Mouse (Mus musculus): Measurements from ENCODE around the gene Sp1. TPM values are rescaled to one million over a fixed set of nuclear protein-coding genes. Genes with fewer than 3 reads are reported as not detected.

Gene Sp1
- 4.6 and 6.0 TPM in 2 replicates for polyA plus RNA-seq (2015; fragmentation: Nextera tagmentation; extraction: Ambion mirVana)

DNA sequence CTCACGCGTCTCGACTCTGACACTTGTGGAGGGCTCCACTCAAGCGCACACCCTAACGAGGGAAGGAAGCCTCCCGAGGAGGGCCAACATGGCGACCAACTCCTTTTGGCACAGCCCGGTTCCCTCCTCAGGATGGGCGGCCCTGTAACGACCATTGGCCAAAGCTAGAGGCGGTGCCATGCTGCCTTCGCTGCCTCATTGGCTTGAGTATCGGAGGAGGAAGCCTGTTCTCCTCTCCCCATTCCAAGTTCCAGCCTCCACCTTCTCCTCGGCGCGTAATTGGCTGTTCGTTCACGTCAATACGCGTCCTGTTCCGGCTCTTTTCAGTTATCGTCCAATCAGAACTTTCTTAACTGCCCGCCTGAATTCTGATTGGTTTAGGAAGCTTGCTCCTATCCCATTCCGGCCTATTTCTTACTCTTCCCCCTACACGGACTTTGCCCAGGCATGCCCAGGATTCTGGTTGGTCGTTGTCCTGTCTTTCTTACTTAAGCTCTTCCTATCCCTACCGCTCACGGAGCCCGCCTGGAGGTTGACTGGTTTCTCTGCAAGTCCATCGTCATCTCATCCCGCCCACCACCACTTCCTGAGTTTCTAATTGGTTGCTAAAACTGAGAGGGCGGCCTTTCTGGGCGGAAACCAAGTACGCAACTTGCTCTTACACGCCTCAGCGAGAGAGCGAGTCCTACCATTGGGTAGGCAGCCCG is at the start of gene Sp1:
Gene Sp1 (plus strand): TSS at position 655 of the 707 bp plus-strand sequence.
- peak within 1 kb of the TSS; percentile 94 for H3K9ac ChIP-seq
- under 1% methylated on average over 38 of the region's 38 CpGs for WGBS
- ATAC-seq (ENCODE audit: low FRiP score) = peak; percentile 99
- no peaks in the 10 kb centered on the region for H3K27me3 ChIP-seq
- H3K4me3 ChIP-seq = peak within 1 kb of the TSS; percentile 86
- H3K4me1 ChIP-seq (replicated peaks) = peaks cover 43% of the 10 kb centered on the region
- peaks cover 28% of the 10 kb centered on the region for H3K36me3 ChIP-seq
- H3K4me2 ChIP-seq = peak within 1 kb of the TSS; percentile 62
- peak within 1 kb of the TSS; percentile 99 for H3K27ac ChIP-seq
- H3K9me3 ChIP-seq = no peaks in the 10 kb centered on the region

DNA sequence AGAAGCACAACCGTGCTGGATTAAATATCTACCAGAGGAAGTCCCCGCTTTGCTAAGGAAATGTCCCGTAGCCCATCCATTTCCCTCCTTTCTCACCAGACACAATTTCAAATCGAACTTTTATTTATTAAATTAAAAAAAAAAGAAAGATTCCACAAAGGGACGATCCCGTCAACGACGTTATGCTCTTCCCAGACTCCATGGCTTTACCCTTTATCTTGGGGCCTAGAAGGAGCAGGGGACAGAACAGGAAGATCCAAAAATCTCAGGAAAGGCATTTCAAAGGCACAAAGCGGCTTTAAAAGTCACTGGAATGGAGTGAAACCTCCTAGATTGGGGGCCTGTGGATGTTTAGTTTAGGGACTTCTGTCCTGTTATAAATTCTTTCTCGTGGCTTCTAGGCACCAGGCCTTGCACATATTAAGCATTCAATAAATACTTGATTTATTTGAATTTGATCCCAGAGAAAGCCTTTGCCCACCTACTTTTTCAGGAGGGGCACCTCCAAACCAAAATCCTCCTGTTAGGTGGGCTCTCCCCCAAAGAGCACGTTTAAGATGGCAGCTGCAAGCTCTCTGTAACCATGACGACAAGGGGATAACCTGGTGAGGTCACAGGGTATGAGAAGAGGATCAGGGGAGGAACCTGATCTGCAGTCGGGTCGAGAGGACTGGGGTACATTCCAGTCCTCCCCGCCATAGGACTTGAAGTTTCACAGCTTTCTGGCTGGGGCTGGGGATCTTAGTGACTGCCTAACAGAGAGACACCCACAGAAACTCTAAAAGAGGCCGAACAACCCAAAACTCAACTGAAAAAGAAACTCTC is 49.2 kb upstream of the Sp1 start:
- H3K9me3 ChIP-seq = no peaks in the 10 kb centered on the region
- H3K4me1 ChIP-seq (replicated peaks) = peaks cover 35% of the 10 kb centered on the region
- H3K4me3 ChIP-seq = peak overlapping the region; percentile 51
- peaks cover 57% of the 10 kb centered on the region for H3K27me3 ChIP-seq
- ATAC-seq (ENCODE audit: low FRiP score) = no peak
- peak overlapping the region; percentile 94 for H3K4me2 ChIP-seq
- H3K9ac ChIP-seq = no peak overlapping the region
- WGBS = 26% methylated on average over 16 of the region's 16 CpGs
- H3K36me3 ChIP-seq = no peaks in the 10 kb centered on the region
- no peak overlapping the region for H3K27ac ChIP-seq

DNA sequence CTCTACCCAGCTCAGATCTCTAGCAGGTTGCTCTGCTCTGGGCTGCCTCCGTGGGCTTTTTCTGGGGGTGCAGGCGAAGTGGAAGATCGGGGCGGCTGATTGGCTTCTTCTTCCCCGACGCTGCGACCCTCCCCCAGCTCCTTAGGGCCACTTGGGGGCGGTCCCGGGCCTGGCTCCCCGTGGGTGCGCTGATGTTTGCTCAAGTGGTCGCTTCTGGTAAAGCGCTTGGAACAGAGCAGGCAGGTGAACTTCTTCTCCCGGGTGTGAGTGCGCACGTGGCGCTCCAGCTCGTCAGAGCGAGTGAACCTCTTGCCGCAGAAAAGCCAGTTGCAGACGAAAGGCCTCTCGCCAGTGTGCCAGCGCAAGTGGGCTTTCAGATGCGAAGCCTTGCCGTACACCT is 47.8 kb upstream of the Sp1 start:
- no peaks in the 10 kb centered on the region for H3K9me3 ChIP-seq
- H3K4me3 ChIP-seq = peak overlapping the region; percentile 19
- H3K27me3 ChIP-seq = peaks cover 69% of the 10 kb centered on the region
- H3K36me3 ChIP-seq = no peaks in the 10 kb centered on the region
- no peak overlapping the region for H3K27ac ChIP-seq
- WGBS = 2% methylated on average over 24 of the region's 25 CpGs
- peak overlapping the region; percentile 43; the same call in 1 of the 2 replicates for H3K9ac ChIP-seq
- ATAC-seq (ENCODE audit: low FRiP score) = no peak
- H3K4me2 ChIP-seq = peak overlapping the region; percentile 43
- peaks cover 39% of the 10 kb centered on the region for H3K4me1 ChIP-seq (replicated peaks)

DNA sequence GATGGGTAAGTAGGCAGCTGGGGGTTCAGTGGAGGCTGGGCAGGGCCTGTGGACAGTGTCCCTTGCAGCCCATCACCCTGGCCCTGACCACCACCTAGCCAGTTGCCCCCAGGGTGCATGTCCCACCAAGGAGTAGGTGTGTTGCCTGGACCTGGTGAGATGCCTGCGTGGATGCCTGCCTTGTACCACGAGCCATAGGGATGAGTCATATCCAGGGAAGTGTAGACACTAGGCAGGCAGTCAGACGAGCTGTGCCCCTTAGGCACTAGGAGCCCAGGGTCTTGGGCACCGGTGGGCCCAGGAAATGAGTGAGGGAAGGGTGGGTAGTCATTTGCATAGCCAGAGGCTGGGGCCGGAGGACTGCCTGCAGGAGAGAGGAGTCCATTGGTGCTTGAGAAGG is 47.1 kb upstream of the Sp1 start:
- 21% methylated on average over 5 of the region's 5 CpGs for WGBS

DNA sequence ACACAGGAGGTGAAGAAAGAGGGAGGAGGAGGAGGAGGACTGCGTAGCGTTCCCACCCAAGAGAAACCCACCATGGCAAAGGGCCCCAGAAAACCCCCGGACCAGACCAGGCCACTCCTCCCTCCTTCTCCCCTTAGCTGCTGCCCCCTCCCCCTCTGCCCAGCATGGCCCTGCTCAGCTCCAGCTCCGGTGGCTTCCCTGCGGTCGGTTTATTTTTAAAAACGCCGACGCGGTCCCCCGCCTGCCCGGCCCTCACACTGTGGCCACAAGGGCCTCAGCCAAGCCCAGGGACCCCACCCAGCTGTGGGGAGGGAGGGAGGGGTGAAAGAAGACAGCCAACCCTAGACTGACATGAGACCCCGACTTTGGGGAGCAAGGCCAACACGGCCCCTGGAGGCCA is 43.3 kb upstream of the Sp1 start:
- 17% methylated on average over 14 of the region's 14 CpGs for WGBS
- peaks cover 32% of the 10 kb centered on the region for H3K4me1 ChIP-seq (replicated peaks)
- no peak overlapping the region for H3K4me3 ChIP-seq
- H3K9me3 ChIP-seq = no peaks in the 10 kb centered on the region
- H3K27ac ChIP-seq = no peak overlapping the region
- no peak for ATAC-seq (ENCODE audit: low FRiP score)
- H3K4me2 ChIP-seq = peak overlapping the region; percentile 23; the same call in 1 of the 2 replicates
- H3K36me3 ChIP-seq = no peaks in the 10 kb centered on the region
- no peak overlapping the region for H3K9ac ChIP-seq
- peaks cover 78% of the 10 kb centered on the region for H3K27me3 ChIP-seq

More for the DNA sequence above, 47.1 kb upstream of the Sp1 start:
- no peaks in the 10 kb centered on the region for H3K36me3 ChIP-seq
- H3K9ac ChIP-seq = no peak overlapping the region; the same call in 1 of the 2 replicates
- no peaks in the 10 kb centered on the region for H3K9me3 ChIP-seq
- no peak for ATAC-seq (ENCODE audit: low FRiP score)
- peaks cover 39% of the 10 kb centered on the region for H3K4me1 ChIP-seq (replicated peaks)
- H3K4me3 ChIP-seq = no peak overlapping the region
- H3K27ac ChIP-seq = no peak overlapping the region
- H3K27me3 ChIP-seq = peaks cover 76% of the 10 kb centered on the region
- H3K4me2 ChIP-seq = no peak overlapping the region

DNA sequence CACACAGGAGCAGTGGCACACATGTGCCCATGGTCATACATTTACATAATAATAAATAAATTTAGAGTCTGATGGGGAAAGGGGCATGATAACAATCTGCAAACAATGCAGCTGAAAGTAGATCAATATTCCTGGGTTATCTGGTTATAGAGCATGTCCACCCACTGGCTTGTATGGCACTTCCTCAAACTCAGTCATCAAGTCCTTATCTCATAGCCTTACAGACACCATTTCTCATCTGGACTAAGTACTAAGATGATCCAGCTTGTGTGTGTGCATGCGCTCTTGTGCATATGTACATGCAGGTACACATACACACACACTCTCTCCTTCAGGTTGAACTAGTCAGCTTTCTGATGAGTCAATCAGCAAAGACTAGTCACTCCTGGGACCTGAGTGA is 41.3 kb upstream of the Sp1 start:
- H3K36me3 ChIP-seq = no peaks in the 10 kb centered on the region
- no peak overlapping the region for H3K4me2 ChIP-seq
- H3K27me3 ChIP-seq = peaks cover 58% of the 10 kb centered on the region
- no peak overlapping the region for H3K27ac ChIP-seq
- no peak overlapping the region for H3K4me3 ChIP-seq
- no peak for ATAC-seq (ENCODE audit: low FRiP score)
- H3K4me1 ChIP-seq (replicated peaks) = peaks cover 16% of the 10 kb centered on the region
- no peak overlapping the region for H3K9ac ChIP-seq
- H3K9me3 ChIP-seq = no peaks in the 10 kb centered on the region
- 95% methylated on average over 1 of the region's 1 CpGs for WGBS

DNA sequence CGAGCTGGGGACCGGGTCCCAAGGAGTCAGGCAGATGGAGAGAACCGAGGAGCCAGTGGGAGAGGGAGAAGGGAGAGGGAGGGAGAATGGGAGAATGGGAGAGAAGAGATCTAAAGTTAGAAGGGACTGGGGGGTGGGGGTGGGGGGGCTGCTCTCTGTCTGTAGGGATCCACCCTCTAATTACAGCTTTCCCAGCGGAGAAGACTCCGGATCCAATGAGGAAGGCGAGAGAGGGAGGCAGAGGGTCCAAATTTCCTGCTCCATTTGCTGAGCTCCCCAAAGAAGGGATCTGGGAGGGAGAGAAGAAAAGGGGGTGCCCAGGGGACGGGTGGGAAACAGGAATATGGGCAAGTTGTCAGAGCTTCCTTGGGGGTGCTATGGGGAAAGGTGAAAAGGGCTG is 39.7 kb upstream of the Sp1 start:
- 9% methylated on average over 7 of the region's 7 CpGs for WGBS
- Histone ChIP-seq H3K4me3 (peak overlapping the region; percentile 33), H3K4me2 (peak overlapping the region; percentile 55), H3K36me3 (no peaks in the 10 kb centered on the region), H3K4me1 (replicated peaks) (peaks cover 27% of the 10 kb centered on the region), H3K9me3 (no peaks in the 10 kb centered on the region), H3K27ac (peak overlapping the region; percentile 26; the same call in 1 of the 2 replicates), H3K9ac (peak overlapping the region; percentile 66), H3K27me3 (peaks cover 64% of the 10 kb centered on the region)
- no peak for ATAC-seq (ENCODE audit: low FRiP score)

DNA sequence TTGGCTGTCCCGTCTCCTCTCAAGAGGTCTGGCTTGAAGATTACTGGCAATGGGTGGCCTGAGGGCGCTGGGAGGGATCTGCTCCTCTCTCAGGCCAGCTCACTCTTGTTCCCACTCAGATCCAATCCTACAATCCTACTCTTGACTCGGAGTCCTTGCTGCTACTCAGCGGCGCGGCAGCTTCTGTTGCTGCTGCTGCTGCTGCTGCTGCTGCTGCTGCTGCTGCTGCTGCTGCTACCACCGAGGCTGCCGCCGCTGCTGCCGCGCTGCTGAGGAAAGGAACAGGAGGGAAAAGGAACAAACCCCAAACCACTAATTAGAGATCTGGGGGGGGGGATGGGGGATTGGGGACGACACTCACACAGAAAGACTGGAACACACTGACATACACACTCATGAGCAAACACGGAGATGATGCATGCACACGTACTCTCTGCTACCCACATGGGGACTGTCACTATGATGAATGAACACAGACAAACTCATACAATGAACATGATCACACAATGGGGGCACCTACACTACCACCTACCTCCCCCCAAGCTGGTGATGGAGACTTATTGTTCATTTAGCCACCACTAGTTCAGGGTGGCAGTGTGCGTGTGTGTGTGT is 39.1 kb upstream of the Sp1 start, which contains the start of gene Sp7:
Gene Sp7 (minus strand): TSS at position 450 of the 612 bp plus-strand sequence.
- H3K27ac ChIP-seq = peak within 1 kb of the TSS; percentile 30
- H3K36me3 ChIP-seq = no peaks in the 10 kb centered on the region
- no peaks in the 10 kb centered on the region for H3K9me3 ChIP-seq
- peak within 1 kb of the TSS; percentile 55 for H3K4me2 ChIP-seq
- peak within 1 kb of the TSS; percentile 66 for H3K9ac ChIP-seq
- H3K27me3 ChIP-seq = peaks cover 67% of the 10 kb centered on the region
- 6% methylated on average over 15 of the region's 15 CpGs for WGBS
- ATAC-seq (ENCODE audit: low FRiP score) = peak; percentile 69; the same call in 1 of the 2 replicates
- peak within 1 kb of the TSS; percentile 33 for H3K4me3 ChIP-seq
- peaks cover 27% of the 10 kb centered on the region for H3K4me1 ChIP-seq (replicated peaks)

DNA sequence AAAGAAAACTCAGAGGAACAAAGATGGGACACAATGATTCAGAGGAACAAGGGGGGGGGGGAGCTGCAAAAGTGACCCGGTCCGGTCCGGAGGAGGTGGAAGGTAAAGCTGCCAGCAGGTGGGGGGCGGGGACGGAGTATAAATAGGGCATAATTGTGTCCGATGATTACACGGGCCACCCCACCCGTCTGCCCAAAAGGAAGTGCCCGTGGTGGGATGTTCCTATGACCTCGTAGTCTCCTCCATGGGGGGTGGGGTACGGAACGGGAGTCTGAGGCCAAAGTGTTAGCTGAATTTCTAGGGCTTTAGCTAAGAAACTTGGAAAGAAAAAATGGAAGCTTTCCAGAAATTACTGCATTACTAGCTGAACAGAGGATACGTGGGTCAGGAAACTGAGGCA is 36.0 kb upstream of the Sp1 start:
- Histone ChIP-seq H3K4me2 (no peak overlapping the region; the same call in 1 of the 2 replicates), H3K27me3 (peaks cover 47% of the 10 kb centered on the region), H3K9me3 (no peaks in the 10 kb centered on the region), H3K9ac (0 out of 2 replicates have a peak overlapping the region, but pooled peaks have one; percentile 43), H3K27ac (no peak overlapping the region), H3K36me3 (no peaks in the 10 kb centered on the region), H3K4me1 (replicated peaks) (peaks cover 23% of the 10 kb centered on the region), H3K4me3 (no peak overlapping the region)
- no peak for ATAC-seq (ENCODE audit: low FRiP score)
- WGBS = 11% methylated on average over 13 of the region's 13 CpGs

DNA sequence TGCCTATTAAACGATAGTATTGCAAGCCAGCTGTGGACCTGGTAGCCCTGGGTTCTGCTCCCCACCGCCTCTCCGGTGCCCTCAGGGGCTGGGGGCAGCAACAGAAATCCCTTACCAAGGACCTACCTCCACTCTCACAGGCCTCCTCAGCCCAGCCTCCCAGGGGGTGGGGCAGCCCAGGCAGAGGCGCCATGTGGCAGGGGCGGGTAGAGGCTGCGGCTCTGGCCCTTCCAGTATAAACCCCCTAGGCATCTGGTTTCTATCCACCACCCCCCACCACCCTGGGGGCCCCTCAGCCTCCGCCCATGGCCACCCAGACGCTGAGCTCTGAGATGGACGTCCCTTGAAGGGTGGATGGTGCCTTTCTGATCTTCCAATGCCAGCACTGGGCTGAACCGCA is 35.2 kb upstream of the Sp1 start:
- H3K4me2 ChIP-seq = no peak overlapping the region
- peaks cover 23% of the 10 kb centered on the region for H3K4me1 ChIP-seq (replicated peaks)
- H3K36me3 ChIP-seq = no peaks in the 10 kb centered on the region
- H3K9ac ChIP-seq = peak overlapping the region; percentile 43; the same call in 1 of the 2 replicates
- ATAC-seq (ENCODE audit: low FRiP score) = no peak
- no peak overlapping the region for H3K4me3 ChIP-seq
- WGBS = 9% methylated on average over 10 of the region's 10 CpGs
- H3K9me3 ChIP-seq = no peaks in the 10 kb centered on the region
- H3K27ac ChIP-seq = no peak overlapping the region
- peaks cover 41% of the 10 kb centered on the region for H3K27me3 ChIP-seq

DNA sequence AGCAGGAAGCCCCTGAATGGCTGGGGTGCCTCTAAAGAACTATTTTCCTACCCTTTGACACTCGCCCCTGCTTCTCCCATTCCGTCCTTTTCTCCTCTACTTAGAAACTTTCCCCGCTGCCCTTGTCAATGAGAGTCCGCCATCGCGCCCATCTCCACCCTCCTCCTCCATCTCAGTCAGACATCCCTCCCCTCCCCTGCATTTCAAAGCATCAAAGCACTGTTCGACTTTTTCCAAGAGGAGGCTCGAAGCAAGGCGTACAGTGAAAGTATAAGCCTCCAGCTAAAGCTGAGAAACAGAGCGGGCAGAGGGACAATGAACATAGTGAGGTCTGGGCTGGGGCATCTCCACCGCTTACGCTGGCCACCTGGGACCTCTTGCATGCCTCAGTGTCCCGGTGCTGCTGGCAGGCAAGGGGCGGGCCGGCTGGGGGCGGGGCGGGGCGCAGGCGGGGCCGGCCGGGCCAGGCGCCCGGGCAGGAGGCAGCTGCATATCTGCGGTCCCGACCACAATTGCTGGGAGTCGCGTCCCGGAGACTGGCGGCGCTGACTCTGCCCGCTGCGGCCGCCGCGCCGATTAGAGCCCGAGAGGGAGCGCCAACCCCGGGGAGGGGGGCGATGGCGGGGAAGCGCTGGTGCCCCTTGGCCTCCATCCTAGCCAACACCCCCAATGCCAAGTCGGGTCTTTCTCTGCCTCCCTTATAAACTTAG is 29.3 kb upstream of the Sp1 start:
- WGBS = 2% methylated on average over 28 of the region's 43 CpGs
- H3K27ac ChIP-seq = peak overlapping the region; percentile 66
- H3K36me3 ChIP-seq = no peaks in the 10 kb centered on the region
- peaks cover 19% of the 10 kb centered on the region for H3K4me1 ChIP-seq (replicated peaks)
- H3K4me3 ChIP-seq = peak overlapping the region; percentile 61
- H3K9me3 ChIP-seq = no peaks in the 10 kb centered on the region
- peak overlapping the region; percentile 95 for H3K4me2 ChIP-seq
- ATAC-seq (ENCODE audit: low FRiP score) = peak; percentile 77
- H3K9ac ChIP-seq = peak overlapping the region; percentile 83
- H3K27me3 ChIP-seq = 0 out of 2 replicates have a peak, but pooled peaks cover 13% of the 10 kb centered on the region
